Mouse (Mus musculus) bone marrow macrophage, adult 2 months (primary cell): ENCODE measurements around the gene Gm49380. TPM values are rescaled to one million over a fixed set of nuclear protein-coding genes. Genes with fewer than 3 reads are reported as not detected.

Experiments used
- H3K27ac ChIP-seq: 2 replicates; pipeline ENCODE4 v1.5.1; 2012; ENCODE audit warnings: low read depth, low read length; ENCODE audit not compliant: insufficient read depth
- H3K4me1 ChIP-seq: 2 replicates; pipeline ENCODE4 v1.6.1; 2012; ENCODE audit warnings: low read length; ENCODE audit not compliant: control insufficient read depth, insufficient read depth
- H3K4me3 ChIP-seq: 2 replicates; pipeline ENCODE4 v1.5.1; 2012; ENCODE audit warnings: mild to moderate bottlenecking, low read length, moderate library complexity; ENCODE audit not compliant: insufficient read depth
- CTCF ChIP-seq: IDR thresholded peaks from 2 replicates; pipeline ENCODE4 v1.5.1; 2012; ENCODE audit warnings: low read depth, mild to moderate bottlenecking, low read length, moderate library complexity
- POLR2A ChIP-seq: IDR thresholded peaks from 2 replicates; pipeline ENCODE4 v1.6.1; 2012; ENCODE audit warnings: mild to moderate bottlenecking, low read depth, low read length, borderline replicate concordance
- polyA plus RNA-seq: library from polyadenylated mRNA; stranded (reverse); fragments of >200 nt; gene quantifications from 2 replicates; pipeline ENCODE4 v1.2.4, GENCODE M21; 2012; ENCODE audit not compliant: missing spikeins, insufficient read depth, insufficient read length

Gene Gm49380
- polyA plus RNA-seq, 1 experiment: not detected

DNA sequence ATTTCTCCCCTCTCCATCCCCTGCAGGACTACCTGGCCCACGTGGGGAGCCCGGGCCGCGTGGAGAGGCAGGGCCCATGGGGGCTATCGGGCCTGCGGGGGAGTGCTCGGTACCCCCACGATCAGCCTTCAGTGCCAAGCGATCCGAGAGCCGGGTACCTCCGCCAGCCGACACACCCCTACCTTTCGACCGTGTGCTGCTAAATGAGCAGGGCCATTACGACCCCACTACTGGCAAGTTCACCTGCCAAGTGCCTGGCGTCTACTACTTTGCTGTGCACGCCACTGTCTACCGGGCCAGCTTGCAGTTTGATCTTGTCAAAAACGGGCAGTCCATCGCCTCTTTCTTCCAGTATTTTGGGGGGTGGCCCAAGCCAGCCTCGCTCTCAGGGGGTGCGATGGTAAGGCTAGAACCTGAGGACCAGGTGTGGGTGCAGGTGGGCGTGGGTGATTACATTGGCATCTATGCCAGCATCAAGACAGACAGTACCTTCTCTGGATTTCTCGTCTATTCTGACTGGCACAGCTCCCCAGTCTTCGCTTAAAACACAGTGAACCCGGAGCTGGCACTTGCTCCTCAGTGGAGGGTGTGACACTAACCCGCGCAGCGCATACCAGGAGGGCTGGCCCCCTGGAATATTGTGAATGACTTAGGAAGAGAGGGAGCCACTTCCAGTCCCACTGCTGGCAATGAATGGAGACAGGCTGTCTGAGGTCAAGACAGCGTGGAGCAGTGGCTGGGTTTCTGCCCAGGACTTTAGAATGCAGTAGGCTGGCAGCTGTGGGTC, 4.8 kb downstream of the Gm49380 start:
- Histone ChIP-seq H3K4me3 (no peak overlapping the region), H3K27ac (no peak overlapping the region), H3K4me1 (peaks cover 4% of the 10 kb centered on the region; the same call in 1 of the 2 replicates)
- no peak for TF ChIP-seq POLR2A
- no peak for TF ChIP-seq CTCF

DNA sequence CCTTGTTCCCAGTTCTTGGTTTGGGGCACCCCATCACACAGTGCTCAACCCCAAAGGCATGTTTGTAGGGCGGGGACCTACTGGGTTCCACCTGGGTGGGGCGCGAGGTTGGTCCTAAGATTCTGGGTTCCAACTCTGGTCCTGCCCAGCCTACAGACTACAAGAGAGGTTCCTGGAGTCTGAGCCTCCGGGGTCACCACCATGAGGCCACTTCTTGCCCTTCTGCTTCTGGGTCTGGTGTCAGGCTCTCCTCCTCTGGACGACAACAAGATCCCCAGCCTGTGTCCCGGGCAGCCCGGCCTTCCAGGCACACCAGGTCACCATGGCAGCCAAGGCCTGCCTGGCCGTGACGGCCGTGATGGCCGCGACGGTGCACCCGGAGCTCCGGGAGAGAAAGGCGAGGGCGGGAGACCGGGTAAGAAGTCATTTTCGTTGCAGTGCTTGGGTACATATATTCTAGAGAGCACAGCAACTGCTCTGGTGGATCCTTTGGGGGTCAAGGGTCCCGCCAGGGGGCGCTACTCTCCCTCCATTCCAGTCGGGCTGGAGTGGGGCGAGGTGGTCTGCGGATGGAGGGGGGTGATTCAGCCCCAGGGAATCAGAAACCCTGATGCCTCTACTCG, 5.6 kb downstream of the Gm49380 start:
- Histone ChIP-seq H3K4me3 (no peak overlapping the region), H3K4me1 (peaks cover 4% of the 10 kb centered on the region; the same call in 1 of the 2 replicates), H3K27ac (no peak overlapping the region)
- TF ChIP-seq POLR2A (no peak), CTCF (0 out of 2 replicates have a peak, but pooled peaks have one; percentile 15)

DNA sequence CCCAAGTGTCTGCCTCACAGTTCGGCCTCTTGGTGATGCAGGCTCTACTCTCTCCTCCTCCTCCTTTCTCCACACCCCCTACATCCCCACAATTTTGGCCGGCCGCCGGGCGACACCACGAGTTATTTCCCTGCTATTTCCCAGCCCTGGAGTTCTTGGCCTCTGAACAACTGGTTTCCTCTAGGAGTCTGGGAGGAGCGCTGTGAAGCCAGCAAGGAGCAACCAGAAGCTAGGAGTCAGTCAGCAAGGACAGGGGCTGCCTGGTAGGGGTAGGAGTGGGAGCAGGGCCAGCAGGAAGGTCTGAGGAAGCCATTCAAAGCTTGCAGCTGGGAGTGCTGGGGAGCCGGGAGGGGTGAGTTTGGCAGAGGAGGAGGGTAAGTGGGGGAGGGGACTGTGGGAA, 6.2 kb downstream of the Gm49380 start, which contains the start of gene C1qtnf5:
Gene C1qtnf5, plus strand, starts transcription at position 136 of the 400 bp plus-strand sequence.
- H3K4me3 ChIP-seq: no peak within 1 kb of the TSS
- peaks cover 4% of the 10 kb centered on the region; the same call in 1 of the 2 replicates for H3K4me1 ChIP-seq
- TF ChIP-seq CTCF (no peak), POLR2A (no peak)
- H3K27ac ChIP-seq: no peak within 1 kb of the TSS

DNA sequence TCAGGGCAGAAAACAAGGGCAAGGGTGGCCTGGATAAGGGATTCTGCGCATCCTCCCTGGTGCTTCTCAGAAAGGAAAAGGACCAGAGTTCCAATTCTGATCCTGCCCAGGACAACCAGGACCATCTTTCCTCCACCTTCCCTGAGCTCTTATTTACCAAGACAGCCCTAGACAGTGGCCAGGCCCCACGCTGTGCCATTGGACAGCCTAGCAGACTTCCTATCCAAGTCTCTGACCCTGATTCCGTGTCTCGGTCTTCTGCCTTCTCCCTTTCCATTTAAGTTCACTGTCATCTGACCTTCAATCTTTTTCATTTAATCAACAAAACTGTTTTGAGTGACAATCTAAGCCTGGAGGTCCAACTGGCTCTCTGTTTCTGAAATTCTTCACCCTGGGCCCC, 6.7 kb downstream of the Gm49380 start:
- Histone ChIP-seq H3K4me1 (peaks cover 4% of the 10 kb centered on the region; the same call in 1 of the 2 replicates), H3K4me3 (no peak overlapping the region), H3K27ac (no peak overlapping the region)
- no peak for TF ChIP-seq POLR2A
- TF ChIP-seq CTCF: no peak

DNA sequence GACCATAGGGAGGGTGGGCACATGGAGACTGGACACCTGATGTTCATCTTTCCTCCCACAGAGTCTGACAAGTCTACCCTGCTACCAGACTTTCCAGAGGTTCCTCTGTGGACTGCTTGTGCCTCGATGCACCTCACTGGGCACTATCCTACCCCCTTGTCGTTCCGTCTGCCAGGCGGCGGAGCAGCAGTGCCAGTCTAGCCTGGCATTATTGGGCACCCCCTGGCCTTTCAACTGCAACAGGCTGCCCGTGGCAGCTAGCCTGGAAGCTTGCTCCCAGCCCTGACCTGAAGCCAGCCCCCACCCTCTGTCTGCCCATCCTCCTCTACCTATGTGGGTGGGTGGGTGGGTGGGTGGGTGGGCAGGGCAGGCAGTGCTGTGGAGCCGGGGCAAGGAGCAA, 7.1 kb downstream of the Gm49380 start:
- no peak overlapping the region for H3K27ac ChIP-seq
- TF ChIP-seq CTCF (no peak), POLR2A (no peak)
- H3K4me1 ChIP-seq: peaks cover 4% of the 10 kb centered on the region; the same call in 1 of the 2 replicates
- no peak overlapping the region for H3K4me3 ChIP-seq

DNA sequence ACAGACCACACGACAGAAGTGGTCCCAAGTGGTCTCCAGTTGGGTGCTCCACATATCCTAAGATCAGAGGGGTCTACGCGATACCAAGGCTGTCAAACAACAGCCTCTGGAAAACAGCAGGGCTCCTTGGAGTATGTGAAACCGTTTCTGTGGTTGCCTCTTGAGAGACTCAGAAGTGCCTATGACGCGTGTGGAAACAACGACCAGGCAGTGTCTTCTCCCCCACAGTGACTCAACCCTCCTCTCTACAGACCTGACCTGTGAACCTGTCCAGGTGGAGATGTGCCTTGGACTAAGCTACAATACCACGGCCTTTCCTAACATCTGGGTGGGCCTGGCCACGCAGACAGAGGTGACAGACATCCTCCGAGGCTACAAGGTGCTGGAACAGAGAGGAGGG, 7.5 kb downstream of the Gm49380 start:
- Histone ChIP-seq H3K27ac (no peak overlapping the region), H3K4me1 (peaks cover 4% of the 10 kb centered on the region; the same call in 1 of the 2 replicates)
- TF ChIP-seq POLR2A (no peak), CTCF (no peak)

DNA sequence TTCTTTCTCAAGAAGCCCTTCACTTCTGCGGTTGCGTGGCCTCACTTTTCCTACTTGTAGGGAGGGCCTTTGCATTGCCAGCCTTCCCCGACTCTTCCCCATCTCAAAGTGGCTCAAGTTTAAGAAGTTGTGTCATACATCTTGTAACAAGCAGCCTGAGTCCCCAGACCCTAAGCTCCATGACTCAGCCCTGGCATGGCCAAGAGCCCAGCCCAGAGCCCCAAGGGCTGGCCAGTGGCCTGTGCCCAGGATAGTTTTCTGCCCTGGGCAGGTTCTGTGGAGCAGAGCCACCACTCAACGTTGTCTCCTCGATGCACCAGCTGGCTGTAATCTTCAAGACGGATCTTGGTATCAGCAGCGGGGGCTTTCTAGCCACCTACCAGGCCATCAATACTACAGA, 8.4 kb downstream of the Gm49380 start:
- Histone ChIP-seq H3K27ac (no peak overlapping the region), H3K4me1 (peaks cover 4% of the 10 kb centered on the region; the same call in 1 of the 2 replicates), H3K4me3 (no peak overlapping the region)
- TF ChIP-seq CTCF (no peak), POLR2A (no peak)

More for the DNA sequence above, 7.5 kb downstream of the Gm49380 start:
- no peak overlapping the region for H3K4me3 ChIP-seq

DNA sequence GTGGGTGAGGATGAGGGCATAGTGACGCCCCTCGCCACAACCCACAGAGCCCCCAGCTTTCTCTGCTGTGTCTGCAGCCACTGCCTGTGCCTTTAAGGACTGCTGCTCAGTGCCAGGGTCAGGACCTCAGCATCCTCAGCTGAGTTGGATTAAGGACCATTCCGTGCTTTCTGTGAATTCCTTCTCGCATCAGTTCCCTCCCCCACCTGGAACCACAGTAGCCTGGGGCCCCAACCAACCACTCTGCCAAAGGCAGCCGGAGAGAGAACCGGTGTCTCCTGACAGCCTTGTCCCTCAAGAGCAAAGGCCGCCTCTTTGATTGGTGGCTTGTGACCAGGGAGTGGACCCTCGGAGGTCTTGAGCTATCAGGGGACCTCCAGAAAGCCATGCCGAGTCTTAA, 11.8 kb downstream of the Gm49380 start, which contains the start of gene Mfrp:
Gene Mfrp, plus strand, starts transcription at position 240 of the 400 bp plus-strand sequence.
- Histone ChIP-seq H3K4me3 (no peak within 1 kb of the TSS), H3K4me1 (no peaks in the 10 kb centered on the region; the same call in 1 of the 2 replicates), H3K27ac (no peak within 1 kb of the TSS)
- TF ChIP-seq CTCF: no peak
- no peak for TF ChIP-seq POLR2A

DNA sequence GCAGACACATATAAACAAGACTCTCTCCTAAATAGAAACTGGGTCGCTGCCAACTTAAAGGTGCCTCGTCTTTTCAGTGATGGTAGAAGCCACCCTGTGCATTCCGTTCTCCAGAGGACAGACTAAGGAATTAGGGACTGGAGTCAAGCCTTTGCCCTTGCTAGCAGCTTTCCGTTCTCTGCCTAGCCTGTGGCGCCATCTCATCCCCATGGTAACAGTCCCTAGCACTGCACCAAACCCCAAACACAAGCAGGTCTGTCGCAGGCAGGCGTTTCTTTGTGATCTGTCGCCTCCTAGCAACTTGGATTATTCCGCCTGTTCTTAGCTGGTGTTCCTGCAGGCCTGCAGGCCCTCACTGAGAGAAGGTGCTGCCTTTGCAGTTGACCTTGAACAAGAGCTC, 16.8 kb downstream of the Gm49380 start:
- Histone ChIP-seq H3K27ac (no peak overlapping the region), H3K4me3 (no peak overlapping the region), H3K4me1 (peaks cover 12% of the 10 kb centered on the region; the same call in 1 of the 2 replicates)
- TF ChIP-seq CTCF: no peak
- no peak for TF ChIP-seq POLR2A

DNA sequence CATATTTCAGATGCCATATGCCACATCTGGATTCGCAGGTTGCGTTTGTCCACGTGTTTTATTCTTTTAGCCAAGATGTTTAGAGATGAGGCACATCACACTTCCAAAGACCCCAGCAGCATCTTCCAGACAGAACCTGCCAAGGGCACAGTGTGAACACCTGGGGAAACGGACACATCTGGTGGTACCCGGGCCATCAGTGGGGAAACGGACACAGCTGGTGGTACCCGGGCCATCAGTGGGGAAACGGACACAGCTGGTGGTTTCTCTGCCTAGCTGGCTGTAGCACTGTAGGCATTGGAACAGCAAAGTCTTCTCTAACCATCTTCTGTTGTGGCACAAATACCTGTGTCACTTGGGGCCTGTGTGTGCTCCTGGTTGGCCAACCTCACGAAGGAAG, 17.5 kb downstream of the Gm49380 start:
- H3K4me1 ChIP-seq: peaks cover 12% of the 10 kb centered on the region; the same call in 1 of the 2 replicates
- TF ChIP-seq POLR2A (no peak), CTCF (no peak)
- no peak overlapping the region for H3K4me3 ChIP-seq
- H3K27ac ChIP-seq: no peak overlapping the region
